Mouse (Mus musculus) c-Kit-positive CD71-positive TER-119-negative erythroid progenitor cells, embryonic 14.5 days (primary cell): ENCODE data around the gene Tmem163.

Experiments used
- DNase-seq: peaks from one replicate; pipeline ENCODE4 v3.0.0-alpha.2; 2013; ENCODE audit warnings: low read depth

The Tmem163 gene

GRCm38 (mm10) chr1:127500219-127500618, 179.1 kb downstream of the Tmem163 start:
- DNase-seq = peak; percentile 46

GRCm38 (mm10) chr1:127498746-127499145, 180.6 kb downstream of the Tmem163 start:
- DNase-seq = no peak

- DNase-seq = peak; percentile 22
Measured at GRCm38 (mm10) chr1:127496737-127497543, 182.4 kb downstream of the Tmem163 start.

- DNase-seq = peak; percentile 5
Measured at GRCm38 (mm10) chr1:127487161-127487560, 192.2 kb downstream of the Tmem163 start.

DNA sequence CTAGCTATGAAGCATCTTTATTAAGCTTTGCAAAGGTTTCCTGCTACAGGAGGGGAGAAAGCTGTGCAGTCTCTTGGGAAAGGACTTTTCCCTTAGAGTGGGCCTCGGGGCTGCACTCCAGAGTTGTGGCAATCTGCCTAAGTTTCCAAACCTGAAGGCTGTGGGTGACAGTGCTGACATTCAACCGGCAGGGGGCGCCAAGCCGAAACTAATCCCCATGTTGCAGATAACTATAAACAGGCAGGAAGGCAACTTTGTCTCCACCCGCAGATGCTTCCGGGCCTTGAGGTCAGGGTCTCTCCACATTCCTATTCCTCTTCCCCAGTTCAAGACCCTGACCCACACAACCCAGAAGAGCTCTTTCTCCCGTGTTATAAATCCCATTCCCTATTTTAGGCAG, 194.5 kb downstream of the Tmem163 start:
- peak; percentile 31 for DNase-seq

GRCm38 (mm10) chr1:127484188-127484587, 195.2 kb downstream of the Tmem163 start:
- no peak for DNase-seq

GRCm38 (mm10) chr1:127482911-127483310, 196.4 kb downstream of the Tmem163 start:
- no peak for DNase-seq

GRCm38 (mm10) chr1:127475756-127476155, 203.6 kb downstream of the Tmem163 start:
- no peak for DNase-seq

DNA sequence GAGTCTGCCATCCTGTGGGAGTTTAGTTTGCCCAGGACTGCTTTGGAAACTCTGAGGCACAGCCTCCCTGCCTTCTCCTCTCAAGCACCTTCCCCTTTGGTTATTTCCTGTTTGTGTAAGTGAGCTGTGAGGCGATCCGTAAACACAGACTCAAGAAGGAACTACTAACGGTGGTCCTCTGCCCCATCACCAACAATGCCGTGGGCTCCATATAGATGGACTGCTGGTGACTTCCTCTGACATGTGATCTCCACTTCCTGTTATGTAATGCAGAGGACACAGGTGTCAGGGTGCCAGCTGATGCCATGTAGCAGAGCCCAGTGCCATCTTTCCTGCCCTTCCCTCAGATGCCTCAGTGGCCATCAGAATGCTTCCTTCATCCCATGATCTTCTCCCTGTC, 209.2 kb downstream of the Tmem163 start:
- no peak for DNase-seq

DNA sequence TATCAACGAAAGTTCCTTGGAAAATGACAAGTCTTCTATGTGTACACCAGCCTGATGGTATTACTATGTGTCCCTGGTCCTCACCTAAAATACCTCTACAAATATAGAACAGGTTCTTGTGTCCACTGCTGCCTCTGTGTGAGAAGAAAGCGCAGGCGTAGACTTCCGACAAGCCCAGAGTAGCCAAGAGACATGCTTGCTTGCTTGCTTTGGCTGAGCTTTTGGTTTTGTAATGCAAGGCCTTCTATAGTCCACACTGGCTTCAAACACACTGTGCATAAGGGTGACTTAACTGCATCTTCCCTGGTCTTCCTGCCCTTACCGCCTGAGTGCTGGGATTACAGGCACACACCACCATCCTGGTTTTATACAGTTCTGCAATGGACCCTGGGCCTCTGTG, 212.1 kb downstream of the Tmem163 start:
- no peak for DNase-seq

GRCm38 (mm10) chr1:127465292-127465691, 214.1 kb downstream of the Tmem163 start:
- no peak for DNase-seq

DNA sequence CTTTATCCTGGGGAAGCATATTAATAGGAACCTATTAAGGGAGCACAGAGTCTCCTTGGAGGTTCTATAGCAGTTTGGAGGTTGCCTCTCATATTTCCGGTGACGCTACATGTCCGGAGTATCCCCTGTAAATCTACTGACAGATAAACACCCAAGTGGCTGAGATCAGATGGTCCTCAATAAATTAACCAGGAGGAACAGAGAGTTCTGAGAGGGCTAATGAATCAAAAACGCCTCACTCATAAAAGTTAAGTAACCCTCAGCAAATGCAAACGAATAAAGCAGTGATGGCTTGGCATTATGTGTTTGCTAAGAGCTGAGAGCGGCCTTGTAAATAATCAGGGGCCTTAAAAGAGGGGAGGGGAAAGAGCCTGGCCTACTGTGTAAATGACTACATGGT, 215.3 kb downstream of the Tmem163 start:
- DNase-seq = no peak

GRCm38 (mm10) chr1:127461017-127461416, 218.3 kb downstream of the Tmem163 start:
- no peak for DNase-seq

- DNase-seq = no peak
Measured at GRCm38 (mm10) chr1:127459576-127459975, 219.8 kb downstream of the Tmem163 start.

GRCm38 (mm10) chr1:127459015-127459451, 220.3 kb downstream of the Tmem163 start:
- peak; percentile 16 for DNase-seq

DNA sequence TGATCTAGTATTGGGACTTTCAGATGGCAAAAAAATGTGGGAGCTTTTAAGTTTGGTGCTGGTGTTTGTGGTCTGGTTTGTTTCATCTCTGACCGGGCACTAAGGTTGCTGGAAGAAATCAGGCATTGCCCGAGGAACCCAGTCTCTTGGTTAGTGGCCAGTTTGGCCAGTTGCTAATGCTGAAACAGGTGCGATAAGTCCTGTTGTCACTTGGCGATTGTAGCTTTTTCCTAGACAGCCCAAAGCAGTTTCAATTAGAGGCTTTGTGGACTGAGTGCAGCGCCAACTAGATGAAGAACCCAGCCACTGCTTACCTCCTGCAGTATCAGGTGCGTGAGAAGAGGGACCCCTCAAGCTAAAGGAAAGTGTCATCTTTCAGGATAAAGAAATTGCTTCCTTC, 226.0 kb downstream of the Tmem163 start:
- no peak for DNase-seq

DNA sequence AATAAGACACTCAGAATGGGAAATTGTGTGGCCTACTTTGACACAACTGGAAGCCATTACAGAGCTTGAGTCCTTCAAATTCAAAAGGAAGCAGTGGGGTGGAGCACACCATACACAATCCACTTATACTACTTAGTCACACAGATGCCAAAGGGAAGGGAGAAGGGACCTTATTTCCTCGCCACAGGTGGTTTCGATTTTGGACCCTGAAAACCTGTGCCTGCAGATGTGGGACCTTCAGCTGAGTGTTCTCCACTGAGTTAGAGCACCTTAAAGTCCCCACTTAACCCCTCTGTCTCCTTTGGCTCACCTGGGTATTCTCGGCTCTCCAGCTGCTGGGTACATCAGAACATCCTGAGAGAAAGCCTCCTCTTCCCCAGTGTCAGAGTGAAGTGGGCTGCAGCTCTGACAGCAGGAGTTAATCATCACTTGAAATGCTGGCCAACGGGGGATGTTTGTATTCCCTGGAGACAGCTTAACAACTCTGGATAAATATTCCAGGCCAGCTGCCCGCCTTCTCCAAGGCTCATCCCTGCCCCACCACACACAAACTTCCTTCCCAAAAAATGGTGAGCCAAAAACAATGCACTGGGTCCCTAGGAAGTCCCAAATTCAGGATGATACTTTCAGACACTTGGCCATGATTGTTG, 234.4 kb downstream of the Tmem163 start:
- no peak for DNase-seq

- DNase-seq = no peak
Measured at GRCm38 (mm10) chr1:127442880-127443877, 236.2 kb downstream of the Tmem163 start.

DNA sequence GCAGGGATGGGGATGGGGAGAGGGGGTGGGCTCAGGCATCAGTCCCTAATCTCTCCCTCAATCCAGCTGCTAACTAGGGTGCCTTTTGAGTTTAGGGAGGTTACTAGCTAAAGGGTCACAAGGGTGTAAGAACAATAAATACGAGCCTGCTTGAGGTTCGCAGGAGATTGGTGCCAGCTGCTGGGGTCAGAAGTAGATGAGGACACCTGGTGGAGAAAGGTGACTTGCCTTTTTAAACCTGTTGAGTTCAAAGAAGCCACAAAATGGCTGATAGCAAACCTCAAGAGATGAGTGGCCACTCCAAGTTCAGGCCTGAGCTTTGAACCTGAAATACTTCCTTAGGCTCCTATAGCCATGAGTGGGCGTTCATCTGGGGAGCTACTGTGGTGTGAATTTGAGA, 237.6 kb downstream of the Tmem163 start:
- DNase-seq = no peak

DNA sequence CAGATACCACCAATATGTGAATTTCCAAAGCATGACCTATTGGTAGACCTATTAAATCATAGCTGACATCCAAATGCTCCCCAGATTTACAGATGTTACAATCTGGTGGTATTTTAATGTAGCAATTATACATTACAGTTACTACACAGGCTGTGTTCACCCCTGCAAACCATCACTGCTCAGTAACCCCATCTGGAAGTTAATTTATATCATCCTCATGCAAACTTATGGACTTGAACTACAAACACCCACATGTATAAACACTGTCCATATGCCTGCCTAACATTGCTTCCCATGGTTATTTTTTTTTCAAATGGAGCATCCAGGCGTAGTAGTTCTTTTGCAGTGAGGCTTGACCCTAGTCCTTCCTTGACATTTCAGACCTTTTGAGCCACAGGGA, 238.3 kb downstream of the Tmem163 start:
- no peak for DNase-seq

- DNase-seq = no peak
Measured at GRCm38 (mm10) chr1:127439452-127439891, 239.9 kb downstream of the Tmem163 start.

DNA sequence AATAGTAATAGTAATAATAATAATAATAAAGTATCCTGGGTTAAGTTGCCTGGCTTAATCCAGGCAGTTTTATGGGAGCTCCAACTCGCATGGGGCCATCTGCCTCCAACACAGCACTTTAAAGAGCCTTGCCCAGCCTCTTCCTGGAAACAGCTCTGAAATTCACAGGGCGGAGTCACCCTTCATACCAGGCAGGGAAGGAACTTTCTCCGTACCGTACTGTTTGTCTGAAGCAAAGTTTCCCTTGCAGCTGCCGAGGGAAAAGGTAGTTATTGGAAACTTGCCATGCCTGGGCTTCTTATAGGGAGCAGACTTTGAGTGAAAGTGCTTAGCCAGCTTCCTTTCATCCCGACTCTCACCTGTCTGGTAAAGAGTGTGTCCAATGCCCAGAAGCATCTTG, 242.3 kb downstream of the Tmem163 start:
- no peak for DNase-seq
